Mouse (Mus musculus): ENCODE data around the gene Smarca4.
A peak's percentile ranks its signal among the peaks of the same experiment; 100 is the strongest.
"Not testable (repeated sequence)": the region's sequence is repeated elsewhere in the genome, so short reads cannot be mapped to it uniquely, and the experiment has no call there.

Gene Smarca4

DNA sequence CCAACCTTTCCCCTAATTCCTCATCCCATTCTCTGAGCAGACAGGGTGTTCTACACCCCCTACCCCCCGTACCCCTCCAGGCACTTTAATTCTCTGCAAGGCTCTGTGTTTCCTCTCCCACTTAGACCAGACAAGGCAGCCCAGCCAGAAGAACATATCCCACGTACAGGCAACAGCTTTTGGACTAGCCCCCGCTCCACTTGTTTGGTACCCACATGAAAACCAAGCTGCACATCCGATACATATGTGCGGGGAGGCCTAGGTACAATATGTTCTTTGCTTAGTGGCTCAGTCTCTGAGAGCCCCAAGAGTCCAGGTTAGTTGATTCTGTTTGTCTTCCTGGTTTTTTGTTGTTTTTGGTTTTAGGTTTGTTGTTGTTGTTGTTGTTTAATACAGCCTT is 46.1 kb downstream of the Smarca4 start:
- no peak for DNase-seq (ENCODE audit: low spot score in 2 of 2)

DNA sequence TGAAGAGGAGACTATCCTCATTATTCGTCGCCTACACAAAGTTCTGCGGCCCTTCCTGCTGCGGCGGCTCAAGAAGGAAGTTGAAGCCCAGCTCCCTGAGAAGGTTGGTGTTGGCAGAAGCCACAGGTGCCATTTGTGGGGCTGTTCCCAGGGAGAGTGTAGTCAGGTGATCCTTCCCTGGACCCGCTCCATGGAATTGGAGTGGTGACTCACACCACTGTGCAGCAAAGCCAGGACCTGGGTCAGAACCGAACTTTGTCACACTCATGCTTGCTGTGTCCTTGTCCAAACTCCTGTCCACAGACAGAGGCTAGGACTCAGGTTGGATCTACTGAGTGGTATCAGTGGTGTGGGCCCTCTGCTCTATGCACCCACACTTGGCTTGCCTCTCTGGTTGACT is 53.0 kb downstream of the Smarca4 start:
- no peak for DNase-seq (ENCODE audit: low spot score in 2 of 2)

DNA sequence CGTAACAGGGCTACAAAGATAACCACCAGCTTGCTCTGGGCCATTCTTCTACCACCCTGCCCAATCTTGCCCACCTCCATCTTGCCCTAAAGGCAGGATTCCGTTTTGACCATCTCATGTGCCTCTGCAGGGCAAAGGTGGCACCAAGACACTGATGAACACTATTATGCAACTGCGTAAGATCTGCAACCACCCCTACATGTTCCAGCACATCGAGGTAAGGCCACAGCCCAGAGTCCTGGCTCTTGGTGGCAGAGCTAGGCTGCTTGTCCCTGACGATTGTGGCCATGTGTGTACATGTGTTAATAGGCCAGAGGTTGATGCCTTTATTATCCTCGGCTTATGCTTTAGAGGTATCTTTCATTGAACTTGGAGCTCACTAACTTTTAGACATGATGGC is 54.4 kb downstream of the Smarca4 start:
- no peak for DNase-seq (ENCODE audit: low spot score in 2 of 2)

DNA sequence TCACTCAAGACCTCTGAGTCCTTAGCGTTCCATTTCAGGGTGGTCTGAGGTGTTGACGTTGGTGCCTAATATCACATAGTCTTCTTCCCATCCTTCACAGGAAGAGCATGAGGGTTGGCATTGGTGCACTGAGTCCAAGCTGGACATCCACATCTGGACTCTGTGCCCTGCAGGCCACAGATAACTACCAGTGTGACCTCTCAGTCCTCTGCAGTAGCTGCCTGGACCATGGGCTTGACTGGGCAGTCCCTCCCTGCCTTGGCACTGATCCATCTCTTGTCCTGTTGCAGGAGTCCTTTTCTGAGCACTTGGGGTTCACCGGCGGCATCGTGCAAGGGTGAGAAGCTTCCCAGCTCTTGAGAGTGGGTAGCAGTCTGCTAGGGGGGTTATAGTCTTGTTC is 55.8 kb downstream of the Smarca4 start:
- DNase-seq (ENCODE audit: low spot score in 2 of 2): no peak

DNA sequence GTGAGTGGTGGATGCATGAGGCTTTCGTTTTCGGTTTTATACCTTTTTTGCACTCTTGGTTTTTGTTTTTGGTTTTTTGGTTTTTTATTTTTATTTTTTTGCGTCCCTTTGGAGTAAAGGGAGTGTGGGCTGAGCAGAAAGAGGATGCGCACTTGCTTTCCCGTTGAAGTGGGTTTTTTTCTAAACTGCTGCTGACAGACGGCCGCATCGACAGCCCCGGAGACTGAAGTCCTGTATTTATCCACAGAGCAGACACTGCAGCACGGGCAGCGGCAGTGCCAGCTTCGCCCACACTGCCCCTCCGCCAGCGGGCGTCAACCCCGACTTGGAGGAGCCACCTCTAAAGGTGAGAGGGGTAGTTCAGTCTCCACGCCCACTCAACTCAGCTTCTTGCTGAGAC is 61.7 kb downstream of the Smarca4 start:
- DNase-seq (ENCODE audit: low spot score in 2 of 2): no peak

DNA sequence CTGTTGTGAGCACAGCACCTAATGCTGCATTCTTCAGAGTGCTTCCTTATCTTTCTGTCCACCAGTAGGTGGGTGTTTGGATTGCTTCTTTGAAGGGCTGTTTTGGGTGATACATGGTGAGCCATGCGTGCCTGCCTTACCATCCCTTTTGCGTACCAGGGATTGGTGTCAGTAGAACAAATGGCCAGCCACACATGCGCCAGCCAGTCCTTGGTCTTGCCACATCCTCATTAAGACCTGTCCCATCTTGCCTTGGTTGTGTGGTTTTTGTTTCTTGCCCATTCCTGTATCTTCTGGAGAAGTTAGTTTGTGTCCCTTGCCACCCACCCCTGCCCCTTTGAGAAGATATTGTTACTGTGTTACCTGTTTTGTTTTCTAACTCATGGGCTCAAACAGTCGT is 64.5 kb downstream of the Smarca4 start:
- DNase-seq (ENCODE audit: low spot score in 2 of 2): no peak

DNA sequence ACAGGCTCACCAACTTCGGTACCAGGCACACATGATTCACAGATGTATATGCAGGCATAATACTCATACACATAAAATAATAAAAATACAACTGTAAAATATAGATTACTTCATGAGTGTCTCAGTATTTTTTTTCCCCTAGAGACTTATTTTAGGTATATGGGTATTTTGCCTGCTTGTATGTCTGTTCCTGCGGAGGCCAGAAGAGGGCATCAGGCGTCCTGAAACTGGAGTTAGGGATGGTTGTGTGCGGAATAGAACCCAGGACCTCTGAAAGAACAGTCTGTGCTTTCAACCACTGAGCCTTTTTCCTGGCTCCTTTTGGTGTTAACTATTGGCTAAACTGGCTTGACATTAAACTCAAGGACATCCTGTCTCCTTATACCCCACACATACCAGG is 66.9 kb downstream of the Smarca4 start:
- no peak for DNase-seq (ENCODE audit: low spot score in 2 of 2)

DNA sequence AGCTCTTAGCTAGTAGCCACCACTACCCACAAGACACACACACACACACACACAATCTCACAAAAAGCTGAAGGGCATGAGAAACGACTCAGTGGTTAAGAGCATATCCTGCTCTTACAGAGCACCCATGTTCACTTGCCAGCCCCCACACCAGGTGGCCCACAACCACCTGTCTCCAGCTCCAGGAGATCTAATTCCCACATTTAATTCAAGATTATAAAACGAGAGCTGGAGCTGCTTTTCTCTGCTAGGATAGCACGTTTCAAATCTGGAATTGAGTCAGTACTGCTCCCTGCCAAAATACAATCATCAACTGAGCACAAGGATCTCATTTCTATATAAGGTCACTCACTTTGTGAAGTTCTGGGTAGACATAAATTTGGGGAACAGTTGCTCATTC is 67.9 kb downstream of the Smarca4 start:
- no peak for DNase-seq (ENCODE audit: low spot score in 2 of 2)

DNA sequence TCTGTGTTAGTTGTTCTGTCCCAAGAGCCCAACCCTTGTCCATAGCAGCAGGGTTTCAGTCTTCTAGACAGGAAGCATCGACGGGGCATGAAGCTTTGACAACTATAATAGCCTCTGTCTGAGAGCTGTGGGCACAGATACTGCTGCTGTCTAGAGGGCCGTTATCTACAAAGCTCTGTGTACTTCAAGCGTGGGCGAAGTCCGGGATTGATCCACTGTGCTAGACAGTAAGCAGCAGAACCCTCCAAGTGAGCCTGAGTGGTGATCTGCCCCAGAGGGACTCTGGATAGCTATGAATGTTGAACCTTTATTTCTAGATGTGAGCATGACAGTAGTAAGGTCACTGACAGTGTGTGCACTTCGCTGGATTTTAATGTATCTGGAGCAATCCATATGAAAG is 72.6 kb downstream of the Smarca4 start:
- no peak for DNase-seq (ENCODE audit: low spot score in 2 of 2)

DNA sequence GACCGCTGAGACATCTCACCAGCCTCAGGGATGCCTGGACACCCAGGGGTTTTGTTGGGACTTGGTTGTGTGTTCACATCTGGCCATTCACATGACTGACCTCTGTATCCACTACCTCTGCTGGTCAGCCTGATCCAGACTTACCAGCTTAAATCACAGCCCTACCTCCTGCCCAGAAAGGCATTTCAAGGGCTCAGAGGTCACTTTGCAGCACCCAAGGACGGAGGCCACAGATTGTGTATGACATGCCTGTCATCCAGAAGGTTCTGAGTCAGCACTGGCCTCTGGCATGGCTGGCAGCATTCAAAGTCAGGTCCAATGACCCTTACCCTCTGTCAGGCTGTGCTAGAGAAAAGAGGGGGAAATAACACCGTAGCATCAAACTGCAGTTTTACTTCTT is 74.1 kb downstream of the Smarca4 start:
- no peak for DNase-seq (ENCODE audit: low spot score in 2 of 2)

DNA sequence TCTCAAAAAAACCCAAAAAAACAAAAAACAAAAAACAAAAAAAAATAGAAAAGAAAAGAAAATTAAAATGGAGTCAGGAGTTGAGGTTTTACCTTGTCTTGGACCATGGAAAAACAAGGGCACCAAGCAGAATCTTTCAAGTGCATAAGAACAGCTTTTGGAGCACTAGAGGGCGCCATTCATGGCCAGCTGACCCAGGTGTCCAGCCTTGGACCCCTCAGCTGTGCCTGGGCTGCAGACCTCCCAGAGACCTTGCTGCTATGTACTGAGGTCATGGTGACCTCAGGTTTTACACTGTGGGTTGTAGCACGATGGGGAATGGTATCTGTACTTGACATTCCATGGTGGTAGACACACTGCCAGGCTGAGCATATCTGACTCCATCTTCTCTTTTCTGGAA is 75.9 kb downstream of the Smarca4 start:
- peak in 1 of 2 experiments; percentile 47 for DNase-seq (ENCODE audit: low spot score in 2 of 2)

DNA sequence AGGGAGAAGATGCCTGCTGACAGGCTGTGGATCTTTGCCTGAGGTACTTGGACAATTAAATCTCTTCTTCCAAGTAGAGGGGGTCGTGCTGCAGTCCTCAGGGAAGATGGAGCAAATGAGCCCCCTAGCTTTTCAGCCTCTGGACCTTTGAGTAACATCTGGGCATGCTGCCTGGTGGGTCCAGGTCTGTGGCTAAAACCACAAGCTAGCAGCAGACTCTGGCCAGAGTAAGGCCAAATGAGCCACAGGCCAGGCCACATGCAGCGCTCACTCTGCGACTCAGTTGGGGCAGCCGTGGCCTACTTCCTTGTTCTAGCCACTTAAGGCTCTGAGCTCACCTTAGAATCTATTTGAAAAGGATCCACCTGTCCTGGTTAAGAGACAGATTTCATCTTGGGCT is 76.5 kb downstream of the Smarca4 start:
- DNase-seq (ENCODE audit: low spot score in 2 of 2): no peak

DNA sequence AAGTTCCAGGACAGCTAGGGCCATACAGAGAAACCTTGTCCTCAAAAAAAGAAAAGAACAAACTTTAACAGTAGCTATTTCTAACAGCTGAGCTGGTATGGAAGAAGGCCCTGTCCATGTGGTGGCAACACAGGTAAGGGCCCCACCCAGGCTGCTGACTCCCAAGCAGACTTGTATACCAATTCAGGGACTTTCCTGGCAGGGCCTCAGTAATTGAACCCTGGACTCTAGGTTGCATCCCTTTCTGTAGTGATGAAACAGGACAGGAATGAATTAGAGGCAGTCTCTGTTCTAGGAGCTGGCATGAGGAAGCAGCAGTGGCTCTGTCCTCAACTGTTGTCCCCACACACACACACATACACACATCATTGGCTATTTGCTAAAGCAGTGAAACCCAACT is 78.1 kb downstream of the Smarca4 start:
- DNase-seq (ENCODE audit: low spot score in 2 of 2): no peak

DNA sequence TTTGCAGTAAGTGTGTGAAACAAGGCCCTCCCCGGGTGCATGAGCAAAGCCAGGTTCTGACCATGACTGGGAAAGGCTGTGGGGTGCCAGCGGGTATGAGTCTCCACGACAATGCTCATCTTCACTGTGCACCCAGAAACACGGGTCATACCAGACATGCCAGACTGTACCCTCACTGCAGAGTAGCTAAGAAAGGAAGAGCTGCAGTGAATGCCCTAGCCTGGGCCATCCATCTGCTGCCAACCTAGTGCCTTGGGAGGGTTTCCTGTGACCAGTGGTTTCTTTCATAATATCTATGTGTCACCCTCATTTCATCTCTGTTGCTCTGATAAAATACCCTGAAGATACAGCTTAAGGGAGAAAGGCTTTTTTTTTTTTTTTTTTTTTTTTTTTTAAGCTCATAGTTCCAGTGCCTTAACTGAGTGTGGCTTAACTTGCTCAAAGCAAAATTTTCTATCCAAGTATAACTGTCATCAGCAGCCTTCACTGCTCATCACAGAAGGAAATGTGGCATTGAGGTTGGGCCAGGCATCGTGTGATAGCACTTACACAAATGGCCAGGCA is 79.3 kb downstream of the Smarca4 start:
- DNase-seq (ENCODE audit: low spot score in 2 of 2): no peak

DNA sequence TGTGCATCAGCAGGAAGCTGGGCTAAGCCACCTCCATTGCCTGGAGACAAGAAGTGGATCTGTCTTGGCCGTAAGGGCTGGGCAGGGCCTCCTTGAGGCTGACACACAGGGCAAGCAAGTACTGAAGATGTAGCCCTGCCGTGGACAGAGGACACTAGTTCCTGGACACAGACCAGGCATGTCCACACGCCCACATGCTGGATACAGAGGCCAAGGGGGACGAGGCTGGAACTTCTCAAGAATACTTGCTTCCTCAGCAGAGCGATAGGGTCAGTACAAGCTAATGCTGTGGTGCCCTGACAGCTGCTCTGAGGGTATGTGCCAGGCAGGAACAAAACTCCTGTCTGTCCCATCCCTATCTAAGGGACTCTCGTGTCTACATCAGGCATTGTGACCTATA is 81.2 kb downstream of the Smarca4 start:
- no peak for DNase-seq (ENCODE audit: low spot score in 2 of 2)

DNA sequence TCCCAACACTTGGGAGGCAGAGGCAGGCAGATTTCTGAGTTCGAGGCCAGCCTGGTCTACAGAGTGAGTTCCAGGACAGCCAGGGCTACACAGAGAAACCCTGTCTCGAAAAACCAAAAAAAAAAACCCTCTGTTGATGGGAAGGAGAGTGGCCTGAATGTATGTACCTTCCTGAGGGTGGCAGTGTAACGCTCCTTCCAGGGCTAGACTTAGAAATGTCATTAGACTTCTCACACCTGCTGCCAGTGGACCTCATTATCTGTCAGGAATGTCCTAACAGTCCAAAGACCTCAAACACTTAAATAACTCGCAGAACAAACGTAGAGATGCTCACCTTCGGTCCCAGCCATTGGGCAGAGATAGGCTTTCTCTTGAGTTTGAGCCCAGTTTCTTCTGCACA is 83.3 kb downstream of the Smarca4 start:
- DNase-seq (ENCODE audit: low spot score in 2 of 2): not testable (repeated sequence)

DNA sequence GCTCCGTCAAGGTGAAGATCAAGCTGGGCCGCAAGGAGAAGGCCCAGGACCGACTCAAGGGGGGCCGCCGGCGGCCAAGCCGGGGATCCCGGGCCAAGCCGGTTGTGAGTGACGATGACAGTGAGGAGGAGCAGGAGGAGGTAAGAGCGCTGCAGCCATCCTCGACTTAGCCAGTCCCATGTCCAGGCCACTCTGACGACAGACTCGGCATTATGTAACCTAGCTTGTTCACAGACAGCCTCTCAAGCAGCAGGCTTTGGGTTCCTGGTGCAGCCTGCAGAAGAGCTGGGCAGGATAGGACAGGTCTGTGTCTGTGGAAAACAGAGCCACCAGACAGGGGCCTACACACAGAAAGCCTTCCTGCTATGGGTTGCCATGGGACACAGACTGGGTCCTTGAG is 85.1 kb downstream of the Smarca4 start:
- no peak for DNase-seq (ENCODE audit: low spot score in 2 of 2)

DNA sequence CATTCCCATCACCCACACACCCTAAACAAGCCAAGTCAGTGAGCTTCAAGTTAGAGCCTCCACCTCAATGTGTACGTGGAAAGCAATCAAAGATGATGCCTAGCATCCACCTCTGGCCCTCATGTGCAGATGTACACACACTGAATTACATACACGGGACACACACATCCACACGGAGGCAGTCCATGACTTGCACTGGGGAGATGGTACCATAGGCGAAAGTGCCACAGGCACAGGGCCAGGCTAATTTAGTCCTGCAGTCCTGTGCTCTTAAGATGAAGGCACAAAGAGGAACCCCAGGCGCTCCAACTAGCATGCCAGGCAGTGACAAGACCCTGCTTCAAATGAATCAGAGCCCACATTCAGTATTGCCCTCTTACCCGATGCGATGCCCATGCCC is 87.5 kb downstream of the Smarca4 start:
- no peak for DNase-seq (ENCODE audit: low spot score in 2 of 2)

DNA sequence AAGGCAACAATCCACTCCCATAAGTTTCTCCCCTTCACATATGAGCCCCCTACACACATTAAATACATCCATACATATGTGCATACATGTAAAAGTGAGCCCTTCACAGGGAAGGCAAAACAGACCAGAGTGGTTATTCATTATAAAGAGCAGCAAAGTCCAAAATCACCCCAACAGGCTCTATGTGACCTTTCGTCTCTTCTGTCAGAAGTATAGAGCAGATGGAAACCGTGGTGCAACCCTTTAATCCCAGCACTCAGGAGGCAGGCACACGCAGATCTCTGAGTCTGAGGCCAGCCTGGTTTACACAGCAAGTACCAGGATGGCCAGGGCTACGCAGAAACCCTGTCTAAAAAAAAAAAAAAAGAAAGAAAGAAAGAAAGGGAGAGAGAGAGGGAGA is 90.1 kb downstream of the Smarca4 start:
- no peak for DNase-seq (ENCODE audit: low spot score in 2 of 2)

DNA sequence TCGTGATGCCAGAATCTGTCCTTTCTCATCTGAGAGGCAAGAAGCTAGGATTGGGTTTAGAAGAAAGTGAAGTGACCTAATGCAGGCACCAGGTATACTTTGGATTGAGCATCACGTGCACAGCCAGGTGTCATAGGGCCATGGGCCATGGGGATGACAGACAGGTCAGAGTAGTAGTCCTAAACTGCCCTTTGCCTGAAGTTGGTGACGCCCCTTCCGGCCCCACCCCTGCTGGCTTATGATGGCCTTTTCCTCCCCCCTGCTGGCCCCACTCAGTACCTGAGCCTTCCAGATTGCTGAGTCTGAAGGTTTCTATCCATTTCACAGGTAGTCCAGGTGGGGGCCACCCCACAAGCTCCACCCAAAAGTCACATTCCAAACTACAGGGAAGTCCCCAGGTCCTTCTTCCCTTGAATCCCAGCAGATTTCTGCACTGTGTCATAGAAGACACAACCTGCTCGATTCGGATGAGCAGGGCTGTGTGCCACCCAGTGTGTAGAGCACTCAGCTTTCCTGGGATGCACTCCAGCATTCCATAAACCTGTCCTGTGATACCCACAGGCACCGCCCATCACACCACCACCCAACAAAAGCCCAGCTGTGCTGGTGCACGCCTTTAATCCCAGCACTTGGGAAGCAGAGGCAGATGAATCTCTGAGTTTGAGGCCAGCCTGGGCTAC is 90.8 kb downstream of the Smarca4 start:
- no peak for DNase-seq (ENCODE audit: low spot score in 2 of 2)

DNA sequence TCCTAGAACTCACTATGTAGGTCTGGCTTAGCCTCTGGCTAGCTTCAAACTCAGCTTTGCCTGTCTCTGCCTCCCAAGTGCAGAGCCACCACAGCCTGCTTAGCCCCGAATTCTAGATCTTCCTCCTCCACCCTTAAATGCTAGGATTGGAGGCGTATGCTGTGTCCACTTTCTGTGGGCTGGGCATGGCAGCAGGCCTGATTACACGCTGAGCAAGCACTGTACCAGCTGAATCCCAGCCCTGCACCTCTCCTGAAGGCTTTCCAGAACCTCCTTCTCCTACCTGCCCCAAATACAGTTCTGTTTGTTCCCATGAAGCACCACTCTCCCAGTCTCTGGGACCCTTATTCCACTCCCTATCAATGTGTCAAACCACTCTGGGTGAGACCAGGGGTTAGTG is 93.4 kb downstream of the Smarca4 start:
- no peak for DNase-seq (ENCODE audit: low spot score in 2 of 2)

DNA sequence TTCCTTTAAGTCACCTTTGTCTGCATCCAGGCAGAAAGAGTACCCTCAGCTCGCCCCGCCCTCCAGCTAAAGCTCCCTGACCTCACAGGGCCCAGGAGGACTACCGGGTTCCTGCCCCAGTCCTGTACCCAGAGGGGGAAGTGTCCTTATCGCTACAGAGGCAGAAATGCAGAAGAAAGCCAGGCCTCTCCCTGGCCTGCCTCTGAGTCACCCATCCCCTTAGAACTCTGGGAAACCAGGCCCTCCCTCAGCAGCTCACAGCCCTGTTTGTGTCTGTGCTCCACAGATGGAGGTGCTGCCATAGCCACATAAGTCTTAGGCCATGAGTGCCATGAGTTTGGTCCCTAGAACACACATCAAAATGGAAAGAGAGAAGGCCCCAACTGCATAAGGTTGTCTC is 99.3 kb downstream of the Smarca4 start:
- DNase-seq (ENCODE audit: low spot score in 2 of 2): peak in 1 of 2 experiments; percentile 43

DNA sequence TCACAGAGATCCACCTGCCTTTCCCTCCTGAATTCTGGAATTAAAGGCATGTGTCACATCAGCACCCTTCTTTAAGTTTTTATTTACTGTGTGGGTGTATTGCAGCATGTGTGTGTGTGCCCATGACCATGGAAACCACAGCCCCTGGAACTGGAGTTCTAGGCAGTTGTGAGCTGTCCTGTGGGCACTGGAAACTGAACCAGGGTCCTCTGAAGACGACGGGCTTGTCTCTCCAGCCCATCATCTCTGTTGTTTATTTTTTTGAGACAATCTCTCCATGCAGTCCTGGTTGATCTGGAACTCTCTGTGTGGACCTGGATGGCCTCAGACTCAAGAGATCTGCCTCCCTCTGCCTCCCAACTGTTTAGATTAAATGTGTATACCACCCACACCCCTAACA is 101.0 kb downstream of the Smarca4 start:
- DNase-seq (ENCODE audit: low spot score in 2 of 2): no peak

DNA sequence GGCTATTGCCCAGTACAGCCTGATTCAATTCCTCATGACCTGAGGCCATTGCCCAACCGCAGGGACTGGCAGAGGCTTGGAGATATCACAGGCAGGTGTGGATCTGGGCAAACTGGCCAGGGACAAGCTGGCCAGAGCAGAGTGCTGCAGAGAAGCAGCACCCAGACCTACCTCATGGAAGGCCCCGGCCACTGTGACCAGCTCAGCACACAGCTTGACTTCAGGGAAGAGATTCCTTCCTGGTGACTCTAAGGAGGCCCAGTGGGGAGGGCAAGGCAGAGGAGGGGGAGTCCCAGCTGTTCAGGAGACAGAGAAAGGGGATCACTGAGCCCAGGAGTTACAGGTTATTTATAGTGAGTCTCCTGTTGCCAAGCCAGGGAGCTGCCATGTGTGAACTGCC is 105.1 kb downstream of the Smarca4 start:
- DNase-seq (ENCODE audit: low spot score in 2 of 2): no peak
